Mouse (Mus musculus) G1E (cell line): ENCODE data around the gene Olfr1118.

Source experiments
- CTCF ChIP-seq: IDR thresholded peaks from 2 replicates; pipeline ENCODE4 v1.5.1; 2012; ENCODE audit warnings: low read depth, low read length, inconsistent platforms, mixed read lengths
- GATA1 ChIP-seq: IDR thresholded peaks from 2 replicates; pipeline ENCODE4 v1.6.1; 2012; ENCODE audit warnings: borderline replicate concordance, low read length, inconsistent platforms, mixed read lengths

DNA sequence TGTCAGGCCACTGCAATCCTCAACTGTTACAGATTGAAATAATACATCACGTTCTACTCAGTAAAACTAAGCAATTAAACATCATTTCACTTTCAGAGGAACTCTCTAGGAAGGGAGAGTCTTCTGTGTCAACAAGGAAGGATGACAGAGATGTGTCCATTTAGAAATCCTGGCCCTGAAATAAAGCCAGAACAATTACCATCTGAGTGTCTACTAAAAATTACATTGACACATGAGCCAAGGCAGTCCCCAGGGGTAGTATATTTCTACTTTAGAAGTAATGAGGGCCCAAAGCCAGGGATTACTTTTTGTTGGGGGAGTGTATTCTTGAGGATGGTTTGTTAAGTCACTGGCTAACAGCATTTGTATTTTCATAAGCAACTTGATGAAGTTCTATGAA lies at the start of gene Olfr1118:
- TF ChIP-seq CTCF: no peak
- no peak for TF ChIP-seq GATA1
